Mouse (Mus musculus) cerebellum, adult 9-11 months (tissue): ENCODE measurements around the gene Slc10a6.
A peak's percentile ranks its signal among the peaks of the same experiment; 100 is the strongest.

Source experiments
- DNase-seq: peaks from one replicate; pipeline ENCODE4 v3.0.0; 2022

Slc10a6 gene

GRCm38 (mm10) chr5:103614356-103614755, 14.8 kb downstream of the Slc10a6 start:
- DNase-seq = no peak

GRCm38 (mm10) chr5:103612316-103612715, 16.9 kb downstream of the Slc10a6 start:
- no peak for DNase-seq

DNA sequence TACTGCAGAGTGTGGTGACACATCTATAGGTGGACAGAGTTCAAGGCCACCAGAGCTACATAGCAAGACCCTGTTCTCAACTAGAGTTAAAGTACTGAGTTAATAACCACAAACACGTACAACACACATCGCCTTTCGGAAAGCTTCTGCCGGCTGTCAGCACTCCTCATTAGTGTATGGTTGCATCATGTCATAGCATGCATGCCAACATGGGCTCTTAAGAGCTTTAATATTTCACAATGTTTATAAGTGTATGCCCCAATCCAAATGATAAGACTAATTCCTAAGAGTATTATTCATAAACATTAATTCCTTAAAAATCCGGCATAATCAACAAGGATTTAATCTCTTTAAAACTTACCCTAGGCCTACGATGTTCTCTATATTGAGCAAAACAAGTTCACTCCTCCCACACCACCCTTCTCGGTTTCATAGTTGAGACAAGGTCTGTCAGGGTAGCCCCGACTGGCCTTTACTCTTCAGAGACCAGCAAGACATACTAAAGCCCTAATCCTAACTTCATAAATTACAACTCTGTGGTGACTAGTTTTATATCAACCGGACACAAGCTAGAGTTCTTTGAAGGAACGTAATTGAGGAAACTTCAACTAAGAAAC, 18.2 kb downstream of the Slc10a6 start:
- DNase-seq = no peak

DNA sequence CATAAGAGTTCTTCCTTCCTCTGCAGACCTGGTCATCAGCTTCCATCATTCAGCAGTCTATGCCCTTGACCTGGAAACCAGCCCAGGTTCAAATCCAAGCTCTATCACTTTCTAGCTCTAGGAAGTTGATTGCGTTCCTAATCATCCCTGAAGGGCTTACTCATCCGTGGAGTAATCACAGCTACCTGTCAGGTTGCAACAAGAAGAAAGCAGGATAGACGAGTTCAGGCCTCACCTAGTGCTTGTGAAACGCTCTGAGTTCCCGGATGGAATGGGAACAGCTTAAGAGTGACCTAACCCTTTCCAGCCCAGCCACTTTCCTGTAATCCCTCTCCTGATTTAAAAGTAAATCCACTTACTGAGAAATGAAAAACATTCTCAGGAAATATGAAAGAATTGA, 19.1 kb downstream of the Slc10a6 start:
- no peak for DNase-seq

DNA sequence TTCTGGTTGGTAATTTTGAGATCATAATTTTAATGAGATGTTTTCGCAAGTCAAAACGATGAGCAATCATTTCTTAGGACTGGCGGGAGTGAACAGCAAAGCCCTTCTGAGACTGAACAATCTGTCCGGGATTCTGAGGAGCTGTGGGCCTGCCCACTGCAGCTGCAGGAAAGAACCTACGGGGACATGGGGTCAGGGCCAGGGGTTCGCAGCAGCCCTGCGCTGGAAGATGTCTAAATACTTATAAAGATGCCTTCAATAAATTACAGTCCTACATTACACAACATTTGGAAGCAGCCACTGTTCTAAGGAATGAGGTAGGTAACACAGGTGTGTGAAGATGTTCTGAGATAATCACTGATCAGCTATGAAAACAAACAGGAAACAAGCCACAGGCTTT, 23.5 kb downstream of the Slc10a6 start:
- DNase-seq = no peak

- peak; percentile 60 for DNase-seq
Observed at GRCm38 (mm10) chr5:103603115-103603893, 25.9 kb downstream of the Slc10a6 start.

DNA sequence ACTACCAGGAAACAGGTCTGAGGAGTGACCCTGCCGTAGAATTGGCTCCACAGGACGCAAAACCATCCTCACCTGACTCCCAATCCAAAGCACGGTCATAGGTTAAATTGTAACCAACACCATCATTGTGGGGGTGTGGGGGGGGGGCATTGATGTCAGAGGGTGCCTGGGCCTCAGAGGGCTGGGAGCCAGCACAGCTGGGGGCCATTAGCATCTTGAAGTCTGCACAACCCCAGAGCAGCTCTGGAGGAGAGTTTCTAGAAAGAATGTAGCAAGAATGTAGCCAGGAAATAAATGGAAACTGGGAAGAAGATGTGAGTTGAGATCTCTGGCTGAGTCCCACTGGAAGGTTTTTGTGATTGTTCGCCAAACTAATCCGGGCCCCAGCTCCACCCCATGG, 30.3 kb downstream of the Slc10a6 start:
- no peak for DNase-seq

DNA sequence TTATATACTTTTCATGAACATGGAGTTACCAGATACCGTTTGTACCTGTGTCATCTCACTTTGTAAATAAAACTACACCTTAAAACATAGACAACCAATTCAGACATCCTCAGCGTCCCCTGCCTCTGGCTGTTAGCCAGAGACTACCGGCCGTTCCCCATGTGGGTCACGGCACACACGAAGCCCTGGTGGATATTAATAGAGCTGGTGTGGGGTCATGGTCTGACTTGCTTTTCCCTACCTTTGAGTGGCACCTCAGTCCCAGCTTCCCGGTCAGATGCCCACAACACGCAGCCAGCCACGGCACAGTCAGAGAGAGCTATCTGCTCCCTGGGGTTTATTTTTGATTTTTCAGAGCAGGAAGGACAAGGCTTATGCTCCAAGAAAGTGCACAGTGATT, 30.9 kb downstream of the Slc10a6 start:
- DNase-seq = peak; percentile 23

GRCm38 (mm10) chr5:103597604-103598003, 31.6 kb downstream of the Slc10a6 start:
- peak; percentile 66 for DNase-seq

DNA sequence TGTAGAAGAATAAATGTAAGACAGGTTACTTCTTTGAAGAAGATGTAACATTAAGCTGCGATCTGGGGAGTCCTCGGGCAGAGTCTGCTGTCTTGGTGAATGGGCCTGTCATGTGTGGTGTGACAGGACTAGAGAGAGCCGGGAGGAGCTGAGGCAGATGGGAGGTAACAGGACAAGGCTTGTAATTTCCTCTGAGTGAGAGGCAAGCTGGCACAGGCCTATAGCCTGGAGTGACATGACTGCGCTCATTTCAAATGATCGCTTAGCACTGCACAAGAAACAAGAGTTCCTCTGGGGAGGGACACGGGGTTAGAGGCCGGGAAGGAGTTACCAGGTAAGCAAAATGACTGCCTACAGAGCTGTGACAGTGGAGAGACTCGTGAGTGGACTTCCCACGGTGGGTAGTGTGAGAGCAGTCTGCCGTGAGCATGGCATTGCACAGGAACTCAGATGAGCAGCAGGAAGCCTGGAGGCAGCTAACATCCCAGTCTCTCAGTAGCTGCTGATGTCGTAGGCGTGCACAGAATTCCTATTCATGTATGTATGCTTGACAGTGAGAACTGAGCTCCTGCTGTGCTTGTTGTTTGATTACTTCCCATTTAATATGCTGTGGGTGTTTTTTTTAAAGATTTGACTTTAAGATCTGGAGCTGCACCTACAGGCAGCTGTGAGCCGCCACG, 32.6 kb downstream of the Slc10a6 start:
- peak; percentile 26 for DNase-seq

GRCm38 (mm10) chr5:103595394-103596226, 33.6 kb downstream of the Slc10a6 start:
- no peak for DNase-seq

- no peak for DNase-seq
Observed at GRCm38 (mm10) chr5:103593575-103593974, 35.6 kb downstream of the Slc10a6 start.

DNA sequence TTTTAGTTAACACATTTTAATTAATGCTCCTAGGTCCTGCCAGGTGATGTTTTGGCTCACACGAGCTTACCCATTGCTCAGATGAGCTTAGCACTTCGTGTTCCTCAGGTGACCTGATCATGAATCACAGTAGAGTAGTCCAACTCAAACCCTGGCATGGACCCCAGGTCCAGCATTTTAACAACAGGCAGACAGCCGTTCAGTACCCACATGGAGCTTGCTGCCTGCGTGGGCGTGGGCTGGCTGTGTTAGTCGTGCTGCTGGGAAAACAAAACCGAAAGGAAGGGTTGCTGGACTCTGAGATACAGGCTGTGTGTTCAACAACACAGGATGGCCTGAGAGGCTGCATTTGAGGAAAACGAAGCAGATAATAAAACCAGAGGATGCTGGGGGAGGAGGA, 36.5 kb downstream of the Slc10a6 start:
- peak; percentile 41 for DNase-seq

- DNase-seq = no peak
Observed at GRCm38 (mm10) chr5:103591846-103592245, 37.4 kb downstream of the Slc10a6 start.

DNA sequence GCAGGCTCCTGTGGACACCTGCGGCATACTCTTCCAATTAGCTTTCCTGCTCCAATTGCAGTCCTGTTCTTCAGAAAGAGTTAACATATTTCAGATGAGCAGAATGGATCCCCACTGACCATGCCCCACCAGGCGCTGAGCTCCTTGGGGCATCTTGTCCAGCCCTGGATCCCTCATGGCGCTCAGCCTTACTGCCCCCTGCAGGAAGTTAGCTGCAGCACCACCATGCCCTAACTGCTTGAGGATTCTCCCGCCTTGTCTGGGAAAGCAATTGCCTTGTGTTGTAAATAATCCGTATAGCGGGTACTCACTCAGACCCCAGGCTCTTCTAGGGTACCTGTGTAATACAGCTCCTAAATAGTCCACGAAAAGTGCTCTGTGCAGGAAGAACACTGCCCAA, 42.0 kb downstream of the Slc10a6 start:
- no peak for DNase-seq

GRCm38 (mm10) chr5:103579680-103580420, 49.4 kb downstream of the Slc10a6 start:
- no peak for DNase-seq

DNA sequence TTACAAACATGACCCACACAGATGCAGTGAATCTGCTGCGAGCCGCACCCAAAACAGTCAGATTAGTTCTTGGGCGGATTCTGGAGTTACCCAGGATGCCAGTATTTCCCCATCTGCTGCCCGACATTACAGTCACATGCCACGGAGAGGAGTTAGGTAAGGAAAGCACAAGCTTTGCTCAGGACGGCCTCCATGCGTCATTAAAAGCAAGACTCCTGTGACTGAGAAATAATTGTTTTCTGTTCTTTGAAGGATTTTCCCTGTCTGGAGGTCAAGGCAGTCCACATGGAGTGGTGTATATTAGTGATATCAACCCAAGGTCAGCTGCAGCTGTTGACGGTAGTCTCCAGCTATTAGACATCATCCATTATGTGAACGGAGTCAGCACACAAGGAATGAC, 59.8 kb downstream of the Slc10a6 start:
- DNase-seq = no peak

- DNase-seq = no peak
Observed at GRCm38 (mm10) chr5:103568034-103568433, 61.2 kb downstream of the Slc10a6 start.

DNA sequence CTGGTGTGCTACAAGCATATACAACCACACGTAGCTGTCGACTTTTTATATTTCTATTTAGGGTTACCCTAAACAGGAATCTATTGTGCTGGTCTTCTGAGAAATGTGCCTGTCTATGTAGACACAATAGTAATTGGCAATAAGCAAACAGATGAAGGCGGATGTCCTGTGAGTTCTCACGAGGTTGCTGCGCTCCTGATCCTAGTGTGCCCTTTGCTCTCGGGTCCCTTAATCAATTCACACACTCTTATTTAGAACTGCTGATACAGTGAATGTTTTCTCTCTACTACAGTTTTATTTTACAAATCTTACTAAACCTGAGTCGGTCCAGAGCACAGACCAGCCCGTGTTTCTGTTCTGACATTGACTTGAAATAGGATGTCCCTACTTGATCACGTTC, 68.7 kb downstream of the Slc10a6 start:
- no peak for DNase-seq
